Mouse (Mus musculus) hindbrain, postnatal 0 days (tissue): ENCODE results near the gene Magohb. TPM values are rescaled to one million over a fixed set of nuclear protein-coding genes. Genes with fewer than 3 reads are reported as not detected.

Source experiments
- ATAC-seq: fragments of 200-750 bp; cut with Nextera tagmentation; 2 replicates; pipeline ENCODE4 v1.8.0; 2017; ENCODE audit warnings: mild to moderate bottlenecking, moderate TSS enrichment, moderate library complexity
- DNase-seq: peaks from one replicate; pipeline ENCODE4 v3.0.0-alpha.2; 2015; ENCODE audit warnings: low spot score
- H3K27ac ChIP-seq: fragments of 300-500 bp; sonication (generic); 2 replicates; pipeline ENCODE4 v1.5.1; 2014; ENCODE audit warnings: mild to moderate bottlenecking
- H3K27me3 ChIP-seq: fragments of 300-500 bp; sonication (generic); 2 replicates; pipeline ENCODE4 v1.6.1; 2014; ENCODE audit warnings: low read length, mixed read lengths; ENCODE audit not compliant: insufficient read depth
- H3K36me3 ChIP-seq: fragments of 300-500 bp; sonication (generic); 2 replicates; pipeline ENCODE4 v1.6.1; 2014; ENCODE audit warnings: low read length, mixed read lengths; ENCODE audit not compliant: insufficient read depth
- H3K4me1 ChIP-seq: fragments of 300-500 bp; sonication (generic); 2 replicates; pipeline ENCODE4 v1.6.1; 2014; ENCODE audit warnings: antibody characterized with exemption, low read length, mixed read lengths; ENCODE audit not compliant: insufficient read depth
- H3K4me2 ChIP-seq: fragments of 300-500 bp; sonication (generic); 2 replicates; pipeline ENCODE4 v1.6.1; 2014; ENCODE audit warnings: low read depth, mild to moderate bottlenecking, low read length, moderate library complexity, mixed read lengths
- H3K4me3 ChIP-seq: fragments of 300-500 bp; sonication (generic); 2 replicates; pipeline ENCODE4 v1.5.1; 2014; ENCODE audit warnings: low read length
- H3K9ac ChIP-seq: fragments of 300-500 bp; sonication (generic); replicated peaks from 2 replicates; pipeline ENCODE4 v1.6.1; 2014; ENCODE audit warnings: mild to moderate bottlenecking, low read length, moderate library complexity, mixed read lengths
- H3K9me3 ChIP-seq: fragments of 300-500 bp; sonication (generic); 2 replicates; pipeline ENCODE4 v1.6.1; 2016; ENCODE audit warnings: low read length, mixed read lengths
- CTCF ChIP-seq: IDR thresholded peaks from 2 replicates; pipeline ENCODE4 v1.5.1; 2016; ENCODE audit warnings: antibody characterized with exemption, control low read depth, low read depth
- WGBS: fragments of 180-500 bp; shearing (Covaris S2); extraction: QIAGEN DNeasy Blood & Tissue Kit; methylation state at CpG from one replicate; pipeline ENCODE4 v1.1.7; 2014; 5-methylcytosine and 5-hydroxymethylcytosine counted together
- polyA plus RNA-seq: library from polyadenylated mRNA; unstranded; fragments of >200 nt; fragmentation: Nextera tagmentation; extraction: Ambion mirVana; gene quantifications from 2 replicates; pipeline ENCODE4 v1.2.1, GENCODE M21; 2015
- total RNA-seq: library from RNA; depleted of rRNA; stranded (reverse); fragments of >200 nt; gene quantifications from 2 replicates; pipeline ENCODE4 v1.2.3, GENCODE M21; 2014; rRNA removed

Gene Magohb
- total RNA-seq (4.8 and 9.9 TPM in 2 replicates), polyA plus RNA-seq (30.2 and 32.8 TPM in 2 replicates)

DNA sequence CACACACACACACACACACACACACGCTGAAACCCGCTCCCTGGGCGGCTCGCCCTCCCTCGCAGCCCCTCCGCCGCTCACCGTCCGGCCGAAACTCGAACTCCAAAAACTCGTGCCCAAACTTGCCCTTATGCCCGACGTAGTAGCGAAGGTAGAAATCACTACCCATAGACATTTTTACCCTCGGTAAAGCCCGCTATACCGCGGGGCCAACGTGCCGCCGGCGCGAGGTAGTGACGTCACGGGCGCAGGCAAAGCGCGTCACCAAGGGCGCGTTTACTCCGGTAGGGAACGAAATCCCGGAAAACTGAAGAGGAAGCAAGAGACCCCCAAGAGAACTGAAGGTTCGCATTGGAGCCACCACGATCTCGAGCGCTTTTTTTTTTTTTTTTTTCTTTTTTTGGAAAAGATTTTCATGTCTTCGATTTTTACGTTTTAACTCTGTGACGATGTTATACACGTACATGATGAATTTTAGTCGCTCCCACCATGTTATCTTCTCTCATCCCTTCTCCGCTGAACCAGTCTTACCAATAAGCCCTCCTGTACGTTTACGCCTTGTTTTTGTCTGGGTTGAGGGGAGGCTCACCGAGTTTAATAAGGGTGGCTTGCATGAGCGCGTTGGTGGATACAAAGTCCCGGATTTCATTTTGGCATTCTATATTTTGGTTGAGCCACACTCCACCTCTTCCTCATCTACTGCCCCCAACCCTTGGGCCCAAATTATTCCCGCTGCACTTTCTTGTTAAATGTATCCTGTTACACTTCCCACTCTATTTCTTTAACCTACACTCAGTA is at the start of gene Magohb:
Gene Magohb (minus strand): TSS at position 254 of the 798 bp plus-strand sequence.
- 0 out of 2 replicates have a peak, but pooled peaks cover 4% of the 10 kb centered on the region for H3K4me1 ChIP-seq
- peaks cover 3% of the 10 kb centered on the region; the same call in 1 of the 2 replicates for H3K36me3 ChIP-seq
- 3% methylated on average over 51 of the region's 51 CpGs for WGBS
- peak within 1 kb of the TSS; percentile 76 for H3K4me3 ChIP-seq
- TF ChIP-seq CTCF: no peak
- H3K9ac ChIP-seq: peak within 1 kb of the TSS; percentile 68
- no peaks in the 10 kb centered on the region for H3K27me3 ChIP-seq
- ATAC-seq: peak; percentile 92
- H3K27ac ChIP-seq: peak within 1 kb of the TSS; percentile 80
- peak within 1 kb of the TSS; percentile 54 for H3K4me2 ChIP-seq
- H3K9me3 ChIP-seq: no peaks in the 10 kb centered on the region
- peak; percentile 93 for DNase-seq

DNA sequence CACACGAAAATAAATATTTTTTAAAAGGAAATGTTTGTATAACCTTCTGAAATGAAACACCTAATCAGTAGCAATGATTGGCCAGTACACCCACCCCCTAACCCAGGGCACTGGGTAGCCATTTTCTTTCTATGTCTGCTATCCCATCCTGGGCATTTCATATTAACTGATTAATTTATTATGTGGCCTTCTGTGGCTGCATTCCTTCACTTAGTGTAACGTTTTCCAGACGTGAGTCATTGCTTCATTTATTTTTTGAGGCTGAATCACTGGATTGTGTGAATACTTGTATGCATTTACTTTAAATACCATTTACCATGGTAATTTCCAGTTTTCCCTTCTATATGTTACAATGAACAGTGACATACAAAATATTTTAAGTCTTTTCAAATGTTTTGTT is 47.0 kb upstream of the Magohb start:
- WGBS: 66% methylated on average over 3 of the region's 3 CpGs
- no peak for ATAC-seq
- no peaks in the 10 kb centered on the region for H3K36me3 ChIP-seq

DNA sequence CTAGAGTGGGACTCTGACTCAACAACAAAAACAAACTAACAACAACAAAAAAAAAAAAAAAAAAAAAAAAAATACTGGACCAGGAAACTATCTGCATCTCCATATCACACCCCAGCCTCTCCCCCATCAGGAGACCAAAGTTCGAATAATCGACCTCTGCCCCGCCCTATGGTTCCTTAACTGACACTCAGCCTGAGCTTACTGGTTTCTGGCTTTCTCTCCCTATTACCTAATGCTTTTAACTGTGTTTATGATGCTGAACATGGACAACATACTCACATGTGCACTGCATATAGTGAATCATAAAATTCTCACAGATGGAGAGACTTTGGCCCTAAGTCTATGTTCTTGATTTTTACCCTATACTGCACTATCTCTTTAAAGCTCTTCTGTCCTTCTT is 46.3 kb upstream of the Magohb start:
- DNase-seq (no peak), ATAC-seq (no peak)
- Histone ChIP-seq H3K9ac (no peak overlapping the region), H3K36me3 (no peaks in the 10 kb centered on the region), H3K4me2 (no peak overlapping the region), H3K27me3 (no peaks in the 10 kb centered on the region), H3K27ac (no peak overlapping the region), H3K4me3 (no peak overlapping the region), H3K4me1 (no peaks in the 10 kb centered on the region), H3K9me3 (no peaks in the 10 kb centered on the region)
- 83% methylated on average over 3 of the region's 3 CpGs for WGBS
- TF ChIP-seq CTCF: no peak

More for the DNA sequence above, 47.0 kb upstream of the Magohb start:
- H3K9me3 ChIP-seq: no peaks in the 10 kb centered on the region
- no peak overlapping the region for H3K27ac ChIP-seq
- no peak overlapping the region for H3K4me2 ChIP-seq
- DNase-seq: no peak
- H3K4me3 ChIP-seq: no peak overlapping the region
- H3K27me3 ChIP-seq: no peaks in the 10 kb centered on the region
- TF ChIP-seq CTCF: no peak
- H3K4me1 ChIP-seq: no peaks in the 10 kb centered on the region
- H3K9ac ChIP-seq: no peak overlapping the region

DNA sequence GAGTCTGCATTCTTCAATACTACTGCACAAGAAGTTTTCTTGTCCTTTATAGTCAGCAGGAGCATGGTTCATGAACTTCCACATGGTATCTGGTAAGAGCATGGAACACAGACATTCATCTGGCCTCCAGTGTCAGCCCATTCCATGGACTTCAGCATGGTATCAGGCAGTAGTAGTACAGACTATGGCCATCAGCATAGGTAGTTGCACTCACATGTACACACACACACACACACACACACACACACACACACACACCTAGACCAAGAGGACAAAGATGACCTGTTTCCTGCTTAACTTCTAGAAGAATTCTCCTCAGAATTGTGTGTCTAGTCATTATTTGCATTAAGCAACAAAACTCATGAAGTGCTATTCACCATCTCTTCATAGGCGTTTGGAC is 45.7 kb upstream of the Magohb start:
- WGBS: 78% methylated on average over 1 of the region's 1 CpGs
- H3K27ac ChIP-seq: no peak overlapping the region
- TF ChIP-seq CTCF: no peak
- H3K4me1 ChIP-seq: no peaks in the 10 kb centered on the region
- no peaks in the 10 kb centered on the region for H3K36me3 ChIP-seq
- no peak for ATAC-seq
- DNase-seq: no peak
- no peaks in the 10 kb centered on the region for H3K27me3 ChIP-seq
- no peak overlapping the region for H3K4me3 ChIP-seq
- H3K9ac ChIP-seq: no peak overlapping the region
- no peaks in the 10 kb centered on the region for H3K9me3 ChIP-seq
- no peak overlapping the region for H3K4me2 ChIP-seq

DNA sequence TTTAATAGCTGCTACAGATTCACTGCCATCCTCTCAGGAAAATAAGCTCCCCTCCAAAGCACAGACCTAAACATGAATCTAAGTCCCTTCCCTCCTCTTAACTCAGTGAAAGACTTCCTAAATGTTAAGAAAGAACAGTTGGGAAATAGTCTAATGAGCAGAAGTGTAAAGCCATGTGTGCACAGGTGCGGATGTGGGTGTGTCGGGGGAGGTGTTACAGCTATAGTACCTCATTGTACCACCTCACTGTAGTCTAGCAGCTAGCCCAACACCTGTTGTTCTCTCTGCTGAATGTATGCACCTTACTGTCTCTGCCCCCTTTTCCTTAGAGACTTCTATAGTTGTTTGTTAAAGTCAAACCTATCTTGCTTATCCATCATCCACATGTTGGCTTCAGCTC is 34.0 kb upstream of the Magohb start:
- no peak overlapping the region for H3K9ac ChIP-seq
- H3K4me1 ChIP-seq: no peaks in the 10 kb centered on the region
- no peaks in the 10 kb centered on the region for H3K9me3 ChIP-seq
- TF ChIP-seq CTCF: no peak
- no peak overlapping the region for H3K4me2 ChIP-seq
- H3K27ac ChIP-seq: no peak overlapping the region
- no peak overlapping the region for H3K4me3 ChIP-seq
- DNase-seq: no peak
- WGBS: 88% methylated on average over 2 of the region's 2 CpGs
- ATAC-seq: no peak
- no peaks in the 10 kb centered on the region for H3K27me3 ChIP-seq
- H3K36me3 ChIP-seq: no peaks in the 10 kb centered on the region

DNA sequence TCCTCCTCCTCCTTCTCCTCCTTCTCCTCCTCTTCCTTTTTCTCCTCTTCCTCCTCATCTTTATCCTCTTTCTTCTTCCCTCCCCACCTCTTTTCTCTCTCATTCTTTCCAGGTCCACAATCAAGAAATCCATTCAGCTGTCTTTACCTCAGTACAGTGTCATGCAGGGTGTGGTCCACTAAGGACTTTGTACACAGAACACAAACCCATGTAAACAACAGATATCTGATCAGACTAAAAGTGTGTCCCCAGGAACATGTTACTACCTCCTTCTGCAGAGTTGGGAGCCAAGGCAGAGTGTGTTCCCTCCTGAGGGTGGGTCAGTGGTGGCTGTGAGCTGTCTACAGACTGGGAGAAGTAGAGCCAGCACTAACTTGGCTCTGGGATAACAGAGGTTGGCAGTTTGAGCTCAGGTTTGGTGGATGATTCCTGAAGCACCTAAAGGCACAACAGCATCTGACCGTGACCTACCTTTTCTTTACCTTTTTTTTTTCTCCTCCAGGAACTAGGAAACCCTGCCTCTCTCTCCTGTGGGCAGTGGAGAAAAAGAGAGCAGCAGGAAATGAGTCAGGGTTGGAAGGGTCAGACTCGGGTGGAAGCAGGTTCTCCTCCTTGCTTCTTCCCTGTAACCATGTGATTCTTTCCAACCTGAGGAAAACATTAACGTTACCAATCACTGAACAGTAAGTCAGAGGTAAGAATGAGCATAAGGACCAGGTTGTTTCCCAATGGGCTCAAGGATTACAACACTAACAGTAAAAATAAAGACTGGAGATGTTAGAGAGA is 29.0 kb upstream of the Magohb start:
- no peaks in the 10 kb centered on the region for H3K27me3 ChIP-seq
- no peak for DNase-seq
- H3K4me1 ChIP-seq: no peaks in the 10 kb centered on the region
- no peak for TF ChIP-seq CTCF
- H3K36me3 ChIP-seq: no peaks in the 10 kb centered on the region
- 75% methylated on average over 3 of the region's 3 CpGs for WGBS
- H3K27ac ChIP-seq: no peak overlapping the region
- no peak overlapping the region for H3K4me2 ChIP-seq
- no peak overlapping the region for H3K4me3 ChIP-seq
- H3K9ac ChIP-seq: no peak overlapping the region
- no peaks in the 10 kb centered on the region for H3K9me3 ChIP-seq
- no peak for ATAC-seq
